Mouse (Mus musculus) forebrain, embryonic 12.5 days (tissue): ENCODE measurements at regions not wholly inside any gene's neighbourhood (a gene's known extent, or its start where the extent isn't known, plus 50 kb on each side); places are given as distances from the start of the nearest gene placed in this dataset.

Source experiments
- ATAC-seq: fragments of 200-750 bp; cut with Nextera tagmentation; 2 replicates; pipeline ENCODE4 v1.8.0; 2017; ENCODE audit warnings: moderate TSS enrichment; ENCODE audit not compliant: low FRiP score
- H3K27ac ChIP-seq: fragments of 300-500 bp; sonication (generic); 2 replicates; pipeline ENCODE4 v1.5.1; 2016; ENCODE audit warnings: mild to moderate bottlenecking
- H3K27me3 ChIP-seq: fragments of 300-500 bp; sonication (generic); 2 replicates; pipeline ENCODE4 v1.6.1; 2016; ENCODE audit warnings: mild to moderate bottlenecking
- H3K36me3 ChIP-seq: fragments of 300-500 bp; sonication (generic); replicated peaks from 2 replicates; pipeline ENCODE4 v1.6.1; 2016; ENCODE audit warnings: mild to moderate bottlenecking
- H3K4me1 ChIP-seq: fragments of 300-500 bp; sonication (generic); 2 replicates; pipeline ENCODE4 v1.6.1; 2016
- H3K4me2 ChIP-seq: fragments of 300-500 bp; sonication (generic); 2 replicates; pipeline ENCODE4 v1.6.1; 2016; ENCODE audit warnings: mild to moderate bottlenecking, moderate library complexity
- H3K4me3 ChIP-seq: fragments of 300-500 bp; sonication (generic); replicated peaks from 2 replicates; pipeline ENCODE4 v1.5.1; 2016; ENCODE audit warnings: mild to moderate bottlenecking
- H3K9ac ChIP-seq: fragments of 300-500 bp; sonication (generic); 2 replicates; pipeline ENCODE4 v1.6.1; 2016; ENCODE audit warnings: mild to moderate bottlenecking
- H3K9me3 ChIP-seq: fragments of 300-500 bp; sonication (generic); 2 replicates; pipeline ENCODE4 v1.6.1; 2016
- WGBS: fragments of 180-500 bp; shearing (Covaris S2); methylation state at CpG from one replicate; pipeline ENCODE4 v1.1.7; 2016; 5-methylcytosine and 5-hydroxymethylcytosine counted together

GRCm38 (mm10) chr8:103235614-103236013 lies 450.2 kb upstream of the Cdh11 start:
- no peak overlapping the region for H3K27ac ChIP-seq
- no peak overlapping the region for H3K4me3 ChIP-seq
- no peak overlapping the region for H3K9ac ChIP-seq
- no peaks in the 10 kb centered on the region for H3K36me3 ChIP-seq
- no peaks in the 10 kb centered on the region for H3K9me3 ChIP-seq
- H3K4me2 ChIP-seq = no peak overlapping the region
- WGBS = 47% methylated on average over 1 of the region's 1 CpGs
- H3K27me3 ChIP-seq = no peaks in the 10 kb centered on the region
- ATAC-seq = no peak
- no peaks in the 10 kb centered on the region for H3K4me1 ChIP-seq

- Histone ChIP-seq H3K9ac (no peak overlapping the region), H3K4me3 (no peak overlapping the region), H3K4me2 (no peak overlapping the region), H3K27me3 (no peaks in the 10 kb centered on the region), H3K36me3 (no peaks in the 10 kb centered on the region), H3K27ac (no peak overlapping the region), H3K9me3 (no peaks in the 10 kb centered on the region), H3K4me1 (no peaks in the 10 kb centered on the region)
- no peak for ATAC-seq
Observed at GRCm38 (mm10) chr8:103238456-103238970, 453.1 kb upstream of the Cdh11 start.

DNA sequence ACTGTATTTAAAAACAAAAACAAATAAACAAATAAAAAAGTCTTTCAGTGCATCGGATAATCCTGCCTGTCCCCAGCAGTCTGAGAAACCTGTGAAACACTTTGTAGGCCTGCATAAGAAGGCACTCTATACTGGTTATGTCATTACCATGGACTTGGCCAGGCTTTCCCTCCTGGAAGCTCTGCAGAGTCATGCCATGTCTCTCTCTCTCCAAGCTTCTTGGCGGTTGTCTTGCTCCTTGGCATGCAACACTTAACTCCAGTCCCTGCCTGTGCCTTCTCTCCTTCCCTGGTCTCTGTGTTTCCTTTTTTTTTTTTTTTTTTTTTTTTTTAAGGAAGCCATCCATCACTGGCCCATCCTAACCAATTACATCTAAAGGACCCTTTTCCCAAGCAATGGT lies 458.7 kb upstream of the Cdh11 start:
- peaks cover 6% of the 10 kb centered on the region; the same call in 1 of the 2 replicates for H3K4me1 ChIP-seq
- no peak overlapping the region for H3K4me2 ChIP-seq
- peaks cover 5% of the 10 kb centered on the region; the same call in 1 of the 2 replicates for H3K27me3 ChIP-seq
- H3K4me3 ChIP-seq = no peak overlapping the region
- no peaks in the 10 kb centered on the region for H3K36me3 ChIP-seq
- WGBS = 86% methylated on average over 2 of the region's 2 CpGs
- H3K9ac ChIP-seq = no peak overlapping the region
- no peak overlapping the region for H3K27ac ChIP-seq
- no peaks in the 10 kb centered on the region for H3K9me3 ChIP-seq
- no peak for ATAC-seq

GRCm38 (mm10) chr8:103244658-103245057 lies 459.2 kb upstream of the Cdh11 start:
- no peak for ATAC-seq

DNA sequence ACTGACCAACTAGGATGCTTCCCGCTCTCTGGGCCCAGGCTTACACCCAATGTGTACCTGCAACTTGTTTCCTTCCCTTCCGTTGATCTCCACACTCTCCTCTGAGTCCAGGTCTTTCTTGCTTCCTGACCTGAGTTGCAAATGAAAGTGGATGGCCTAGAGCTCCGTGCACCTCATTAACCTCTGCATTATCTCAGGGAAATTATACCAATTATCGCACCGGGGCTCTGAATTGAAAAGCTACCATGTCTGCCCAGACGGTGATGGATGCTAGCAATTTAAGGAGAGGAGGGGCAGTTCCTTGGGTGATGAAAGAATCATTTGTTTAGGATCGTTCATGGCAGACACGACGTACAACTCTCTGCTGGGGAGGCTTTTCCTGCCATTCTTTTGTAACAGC lies 460.4 kb upstream of the Cdh11 start:
- Histone ChIP-seq H3K27ac (no peak overlapping the region), H3K9ac (no peak overlapping the region), H3K4me2 (no peak overlapping the region), H3K36me3 (no peaks in the 10 kb centered on the region), H3K9me3 (no peaks in the 10 kb centered on the region), H3K27me3 (peaks cover 5% of the 10 kb centered on the region; the same call in 1 of the 2 replicates), H3K4me1 (peaks cover 6% of the 10 kb centered on the region; the same call in 1 of the 2 replicates), H3K4me3 (no peak overlapping the region)
- 18% methylated on average over 9 of the region's 9 CpGs for WGBS
- peak; percentile 44; the same call in 1 of the 2 replicates for ATAC-seq

More at GRCm38 (mm10) chr8:103244658-103245057, 459.2 kb upstream of the Cdh11 start:
- Histone ChIP-seq H3K4me1 (peaks cover 6% of the 10 kb centered on the region; the same call in 1 of the 2 replicates), H3K4me2 (no peak overlapping the region), H3K36me3 (no peaks in the 10 kb centered on the region), H3K27ac (no peak overlapping the region), H3K27me3 (peaks cover 5% of the 10 kb centered on the region; the same call in 1 of the 2 replicates), H3K9me3 (no peaks in the 10 kb centered on the region), H3K4me3 (no peak overlapping the region), H3K9ac (no peak overlapping the region)
- WGBS = 90% methylated on average over 6 of the region's 6 CpGs

DNA sequence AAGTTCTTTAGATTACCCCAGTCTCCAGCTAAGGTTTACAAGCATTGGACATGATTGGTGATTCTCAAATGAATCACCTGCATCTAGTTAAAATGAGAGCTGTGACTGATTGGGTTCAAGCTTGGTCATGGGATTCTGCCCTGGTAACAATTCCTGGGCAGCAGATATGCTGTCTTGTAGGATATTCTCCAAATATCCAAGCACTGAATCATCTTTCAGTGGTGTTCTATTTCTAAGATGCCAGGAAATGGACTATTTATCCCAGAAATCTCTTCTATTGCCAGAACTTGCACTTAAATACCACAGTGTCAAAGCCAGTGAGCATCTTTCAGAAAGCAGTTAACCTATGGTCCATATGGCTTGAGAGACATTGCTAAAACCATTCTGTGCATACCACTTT lies 475.8 kb upstream of the Cdh11 start:
- no peak for ATAC-seq
- Histone ChIP-seq H3K4me3 (no peak overlapping the region), H3K9me3 (no peaks in the 10 kb centered on the region)

DNA sequence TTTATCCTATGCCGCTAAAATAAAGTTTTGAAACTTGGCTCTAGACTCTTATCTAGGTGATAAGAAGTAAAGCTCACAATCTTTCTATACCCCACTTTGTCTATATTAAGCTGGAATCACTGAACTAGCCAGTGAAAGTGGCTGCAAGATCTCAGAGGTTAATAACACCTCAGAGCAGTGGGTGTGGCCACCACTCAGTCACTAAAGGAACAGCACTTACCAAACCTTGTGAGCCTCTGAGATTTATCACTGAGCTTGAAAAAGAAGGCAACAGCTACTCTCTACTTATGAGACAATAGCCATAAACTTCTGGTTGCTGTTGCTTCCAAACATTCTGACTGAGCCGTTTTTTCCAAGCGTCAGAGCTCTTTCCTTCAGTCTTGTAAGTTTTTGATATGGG lies 484.6 kb upstream of the Cdh11 start:
- no peak for ATAC-seq
- H3K9me3 ChIP-seq = no peaks in the 10 kb centered on the region
- no peak overlapping the region for H3K27ac ChIP-seq
- 85% methylated on average over 3 of the region's 3 CpGs for WGBS
- peaks cover 20% of the 10 kb centered on the region for H3K4me1 ChIP-seq
- no peaks in the 10 kb centered on the region for H3K36me3 ChIP-seq
- no peak overlapping the region for H3K9ac ChIP-seq
- H3K4me2 ChIP-seq = no peak overlapping the region
- H3K4me3 ChIP-seq = no peak overlapping the region
- peaks cover 7% of the 10 kb centered on the region; the same call in 1 of the 2 replicates for H3K27me3 ChIP-seq

More for the DNA sequence above, 475.8 kb upstream of the Cdh11 start:
- Histone ChIP-seq H3K9ac (no peak overlapping the region), H3K27ac (no peak overlapping the region), H3K36me3 (no peaks in the 10 kb centered on the region), H3K27me3 (no peaks in the 10 kb centered on the region), H3K4me1 (no peaks in the 10 kb centered on the region), H3K4me2 (no peak overlapping the region)

- Histone ChIP-seq H3K9ac (no peak overlapping the region), H3K27me3 (peaks cover 7% of the 10 kb centered on the region; the same call in 1 of the 2 replicates), H3K4me3 (no peak overlapping the region), H3K4me2 (no peak overlapping the region), H3K27ac (0 out of 2 replicates have a peak overlapping the region, but pooled peaks have one; percentile 19), H3K36me3 (no peaks in the 10 kb centered on the region), H3K9me3 (no peaks in the 10 kb centered on the region), H3K4me1 (peaks cover 20% of the 10 kb centered on the region)
- peak; percentile 34; the same call in 1 of the 2 replicates for ATAC-seq
- WGBS = 24% methylated on average over 9 of the region's 9 CpGs
Observed at GRCm38 (mm10) chr8:103270815-103271553, 485.5 kb upstream of the Cdh11 start.

DNA sequence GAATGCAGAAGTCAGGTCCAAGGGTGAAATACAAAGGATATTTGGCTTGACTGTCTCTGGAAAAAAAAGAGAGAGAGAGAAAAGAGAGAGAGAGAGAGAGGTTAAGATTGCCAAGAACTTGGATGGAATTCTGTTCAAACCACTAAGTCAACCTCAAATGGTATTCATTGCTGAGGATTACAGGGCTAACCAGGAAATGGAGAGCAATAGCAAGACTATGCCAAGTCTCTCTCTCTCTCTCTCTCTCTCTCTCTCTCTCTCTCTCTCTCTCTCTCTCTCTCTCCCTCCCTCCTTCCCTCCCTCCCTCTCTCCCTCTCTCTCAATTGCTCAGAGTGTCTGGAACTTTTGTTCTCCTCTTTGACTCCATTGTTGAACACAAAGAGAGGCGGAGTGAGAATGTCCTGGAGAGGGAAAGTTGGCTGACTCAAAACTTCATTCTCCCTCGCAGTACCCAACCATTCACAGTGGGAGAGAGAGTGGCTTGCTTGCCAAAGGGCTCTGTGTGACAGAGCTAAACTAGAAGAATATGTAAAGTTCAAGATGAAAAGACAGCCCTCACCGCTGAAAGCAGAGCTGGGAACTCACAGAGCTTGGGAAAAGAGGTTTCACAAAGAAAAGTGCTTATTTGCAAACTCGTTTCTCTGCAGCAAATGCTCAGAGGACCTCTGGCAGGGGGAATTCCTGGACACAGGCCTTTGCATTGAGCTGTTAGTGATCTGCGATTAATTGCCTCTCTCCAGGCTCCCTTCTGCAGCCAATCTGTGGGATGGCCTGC lies 487.1 kb upstream of the Cdh11 start:
- Histone ChIP-seq H3K4me2 (no peak overlapping the region; the same call in 1 of the 2 replicates), H3K9me3 (no peaks in the 10 kb centered on the region), H3K4me3 (no peak overlapping the region), H3K27ac (peak overlapping the region; percentile 71), H3K27me3 (peaks cover 7% of the 10 kb centered on the region; the same call in 1 of the 2 replicates), H3K36me3 (no peaks in the 10 kb centered on the region), H3K4me1 (peaks cover 20% of the 10 kb centered on the region), H3K9ac (no peak overlapping the region)
- 8% methylated on average over 5 of the region's 5 CpGs for WGBS
- peak; percentile 59; the same call in 1 of the 2 replicates for ATAC-seq

GRCm38 (mm10) chr8:103273476-103273875 lies 488.0 kb upstream of the Cdh11 start:
- ATAC-seq = no peak
- H3K27ac ChIP-seq = peak overlapping the region; percentile 71
- no peak overlapping the region for H3K9ac ChIP-seq
- H3K9me3 ChIP-seq = no peaks in the 10 kb centered on the region
- peaks cover 20% of the 10 kb centered on the region for H3K4me1 ChIP-seq
- peaks cover 7% of the 10 kb centered on the region; the same call in 1 of the 2 replicates for H3K27me3 ChIP-seq
- no peak overlapping the region for H3K4me3 ChIP-seq
- H3K4me2 ChIP-seq = no peak overlapping the region
- 90% methylated on average over 2 of the region's 2 CpGs for WGBS
- no peaks in the 10 kb centered on the region for H3K36me3 ChIP-seq

GRCm38 (mm10) chr8:103281801-103282200 lies 496.4 kb upstream of the Cdh11 start:
- H3K9ac ChIP-seq = no peak overlapping the region
- no peak overlapping the region for H3K27ac ChIP-seq
- H3K4me2 ChIP-seq = no peak overlapping the region
- no peaks in the 10 kb centered on the region for H3K27me3 ChIP-seq
- 60% methylated on average over 1 of the region's 1 CpGs for WGBS
- no peak for ATAC-seq
- H3K4me3 ChIP-seq = no peak overlapping the region
- H3K4me1 ChIP-seq = no peaks in the 10 kb centered on the region
- H3K9me3 ChIP-seq = no peaks in the 10 kb centered on the region
- no peaks in the 10 kb centered on the region for H3K36me3 ChIP-seq

DNA sequence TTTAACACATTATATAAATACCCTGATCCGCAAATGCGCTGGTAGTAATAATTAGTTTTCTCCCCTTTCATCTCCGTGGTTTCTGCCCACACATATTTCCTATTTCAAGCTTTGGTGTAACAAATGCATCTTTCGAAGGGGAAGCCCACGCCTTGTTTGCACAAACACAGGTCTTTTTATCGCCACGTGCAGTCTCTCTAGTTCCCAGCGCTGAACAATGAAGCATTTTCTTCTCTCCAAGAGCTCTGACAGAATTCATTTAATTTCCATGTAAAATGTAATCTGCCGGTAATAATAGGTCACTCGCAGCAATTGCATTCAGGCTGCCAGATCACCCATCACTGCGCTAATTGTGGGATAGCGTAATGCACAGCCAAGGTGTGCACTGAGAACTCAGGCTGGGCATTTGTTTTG lies 503.1 kb upstream of the Cdh11 start:
- peak; percentile 49; the same call in 1 of the 2 replicates for ATAC-seq

More for the DNA sequence above, 503.1 kb upstream of the Cdh11 start:
- Histone ChIP-seq H3K36me3 (no peaks in the 10 kb centered on the region), H3K4me2 (no peak overlapping the region), H3K27ac (no peak overlapping the region), H3K27me3 (peaks cover 24% of the 10 kb centered on the region), H3K9me3 (no peaks in the 10 kb centered on the region), H3K9ac (no peak overlapping the region), H3K4me3 (no peak overlapping the region), H3K4me1 (peaks cover 9% of the 10 kb centered on the region; the same call in 1 of the 2 replicates)
- WGBS = 39% methylated on average over 12 of the region's 12 CpGs
